Mouse (Mus musculus) ZHBTc4 (cell line): ENCODE data around the gene Slc17a9.

Experiments used
- DNase-seq: peaks from one replicate; pipeline ENCODE4 v3.0.0-alpha.2; 2011; ENCODE audit warnings: low read depth, low spot score

Slc17a9 gene

DNA sequence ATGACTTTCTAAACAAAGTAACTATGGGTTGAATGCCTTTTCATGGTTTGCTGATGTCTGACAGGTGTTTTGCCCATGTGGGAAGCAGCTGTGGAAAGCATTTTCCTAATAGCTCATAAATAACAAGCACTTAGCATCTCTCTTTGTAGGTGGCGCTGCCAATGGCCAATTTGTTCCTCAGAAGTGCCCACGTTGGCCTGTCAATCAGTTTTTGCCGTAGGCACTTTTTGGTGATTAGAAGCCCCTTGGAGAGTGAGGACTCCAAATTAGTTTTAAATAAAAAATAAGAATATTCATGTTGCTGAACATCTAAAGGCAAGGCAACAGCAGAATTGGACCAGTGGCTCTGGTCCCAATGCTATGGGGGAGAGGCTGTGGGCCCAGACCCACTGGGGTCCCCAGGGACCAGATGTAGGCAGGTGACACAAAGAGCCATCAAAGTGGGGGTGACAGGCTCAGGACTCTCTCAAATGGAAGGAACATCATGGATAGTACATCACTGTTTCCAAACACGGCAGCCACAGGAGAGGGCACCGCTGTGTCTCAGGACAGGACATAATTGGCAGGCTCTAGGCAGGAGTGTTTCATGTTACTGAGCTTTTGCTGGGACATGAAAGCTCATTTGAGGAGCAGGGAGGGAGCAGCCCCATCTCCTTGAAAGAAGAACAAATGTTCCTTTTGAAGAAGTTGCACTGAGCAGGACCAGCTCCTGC is 30.1 kb downstream of the Slc17a9 start:
- DNase-seq, result no peak

DNA sequence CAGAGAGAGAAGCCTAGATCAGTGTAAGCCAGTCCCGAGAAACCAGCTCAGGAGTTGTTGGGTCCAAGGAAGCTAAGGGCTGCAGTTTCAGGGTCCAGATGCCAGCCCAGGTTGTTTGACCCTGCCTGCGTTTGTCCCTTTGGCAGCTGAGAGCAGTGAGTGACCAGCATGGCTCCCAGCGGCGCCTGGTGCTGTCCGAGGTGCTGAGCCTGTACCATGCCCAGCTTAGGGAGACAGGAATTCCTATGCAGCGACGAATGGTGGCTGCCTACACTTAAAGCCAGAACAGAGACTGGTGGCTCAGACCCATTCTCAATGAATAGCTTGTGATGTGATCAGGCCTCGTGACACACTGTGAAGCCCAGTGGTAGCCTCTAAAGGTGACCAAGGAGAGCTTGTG is 30.8 kb downstream of the Slc17a9 start:
- peak; percentile 66 for DNase-seq

- DNase-seq, result no peak
These were observed 31.7 kb downstream of the Slc17a9 start for GRCm38 (mm10) chr2:180756786-180757185.

DNA sequence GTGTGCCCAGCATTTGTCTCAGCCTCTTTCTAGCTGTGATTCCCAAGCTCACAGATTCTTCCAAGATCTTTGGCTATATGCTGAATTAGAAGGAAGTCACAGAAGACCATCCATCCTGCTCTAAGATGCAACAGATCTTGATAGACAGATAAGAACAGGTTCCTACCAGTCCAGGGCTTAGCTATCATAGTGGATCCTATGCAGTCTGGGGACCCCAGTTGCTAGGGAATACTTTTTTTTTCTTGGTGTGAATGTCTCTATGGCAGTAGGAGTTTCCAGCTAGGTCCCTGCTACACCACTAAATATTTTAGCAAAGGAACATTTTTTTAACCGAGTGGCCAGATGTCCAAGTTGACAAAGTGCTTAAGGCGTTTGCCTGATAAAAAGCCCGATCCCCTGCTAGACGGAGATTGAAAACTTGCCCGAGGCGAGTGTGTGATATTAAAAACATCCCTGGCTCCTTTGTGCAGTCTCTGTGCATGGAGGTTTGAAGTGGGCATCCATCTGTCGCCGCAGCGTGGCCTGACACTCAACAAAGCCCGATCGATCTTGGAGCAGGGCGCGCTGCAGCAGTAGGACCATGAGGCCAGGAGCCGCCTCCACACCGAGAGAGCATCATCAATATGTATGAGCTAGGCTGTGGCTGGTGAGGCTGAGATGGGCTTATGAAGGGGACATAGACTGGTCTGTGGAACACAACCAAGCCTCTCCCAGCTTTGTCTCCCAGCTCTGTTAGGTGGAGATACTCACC is 33.6 kb downstream of the Slc17a9 start:
- no peak for DNase-seq

DNA sequence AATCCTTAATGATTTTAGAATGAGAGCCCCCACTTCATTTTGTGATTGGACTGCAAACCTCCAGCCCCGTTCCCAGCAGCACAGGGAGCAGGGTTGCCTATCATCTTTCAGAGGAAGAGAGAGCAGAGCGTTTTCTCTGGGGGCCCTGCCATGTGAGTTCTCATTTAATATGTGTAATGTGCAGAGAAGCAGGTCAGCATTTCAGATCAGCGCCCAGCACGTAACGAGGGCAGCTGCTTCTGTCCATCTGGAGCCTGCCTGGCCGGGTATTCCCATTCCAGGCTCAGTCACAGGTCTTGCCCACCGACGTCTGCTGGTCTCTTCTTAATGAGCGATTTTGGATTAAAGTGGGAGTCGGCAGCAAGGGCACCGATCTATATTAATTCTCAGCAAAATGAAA is 39.9 kb downstream of the Slc17a9 start:
- no peak for DNase-seq

- no peak for DNase-seq
These were observed 40.6 kb downstream of the Slc17a9 start for GRCm38 (mm10) chr2:180765713-180766112.

GRCm38 (mm10) chr2:180775223-180775622 is 50.2 kb downstream of the Slc17a9 start:
- DNase-seq, result peak; percentile 23

DNA sequence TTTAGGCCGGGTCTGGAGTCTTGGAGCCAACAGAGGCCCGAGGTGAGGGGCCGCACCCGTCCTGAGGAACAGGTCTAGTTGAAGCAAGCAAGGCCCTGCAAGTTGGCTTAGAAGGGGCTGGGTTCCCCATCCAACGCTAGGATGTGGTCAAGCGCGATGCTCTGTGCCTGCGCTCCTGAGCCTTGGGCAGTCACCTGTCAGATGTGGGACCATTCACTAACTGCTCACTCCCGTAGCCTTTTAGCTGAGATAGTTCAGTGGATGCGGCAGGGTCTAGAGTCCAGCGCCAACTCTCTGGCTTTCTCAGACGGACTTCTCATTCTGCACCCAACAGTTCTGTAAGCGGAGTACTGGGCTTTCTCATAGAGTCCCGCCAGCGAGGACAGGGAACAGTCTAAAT is 50.6 kb downstream of the Slc17a9 start:
- peak; percentile 33 for DNase-seq

- peak; percentile 63 for DNase-seq
These were observed 51.7 kb downstream of the Slc17a9 start, which contains the start of gene Bhlhe23 for GRCm38 (mm10) chr2:180776793-180777192. Bhlhe23 (minus strand) TSS chr2:180776900.

DNA sequence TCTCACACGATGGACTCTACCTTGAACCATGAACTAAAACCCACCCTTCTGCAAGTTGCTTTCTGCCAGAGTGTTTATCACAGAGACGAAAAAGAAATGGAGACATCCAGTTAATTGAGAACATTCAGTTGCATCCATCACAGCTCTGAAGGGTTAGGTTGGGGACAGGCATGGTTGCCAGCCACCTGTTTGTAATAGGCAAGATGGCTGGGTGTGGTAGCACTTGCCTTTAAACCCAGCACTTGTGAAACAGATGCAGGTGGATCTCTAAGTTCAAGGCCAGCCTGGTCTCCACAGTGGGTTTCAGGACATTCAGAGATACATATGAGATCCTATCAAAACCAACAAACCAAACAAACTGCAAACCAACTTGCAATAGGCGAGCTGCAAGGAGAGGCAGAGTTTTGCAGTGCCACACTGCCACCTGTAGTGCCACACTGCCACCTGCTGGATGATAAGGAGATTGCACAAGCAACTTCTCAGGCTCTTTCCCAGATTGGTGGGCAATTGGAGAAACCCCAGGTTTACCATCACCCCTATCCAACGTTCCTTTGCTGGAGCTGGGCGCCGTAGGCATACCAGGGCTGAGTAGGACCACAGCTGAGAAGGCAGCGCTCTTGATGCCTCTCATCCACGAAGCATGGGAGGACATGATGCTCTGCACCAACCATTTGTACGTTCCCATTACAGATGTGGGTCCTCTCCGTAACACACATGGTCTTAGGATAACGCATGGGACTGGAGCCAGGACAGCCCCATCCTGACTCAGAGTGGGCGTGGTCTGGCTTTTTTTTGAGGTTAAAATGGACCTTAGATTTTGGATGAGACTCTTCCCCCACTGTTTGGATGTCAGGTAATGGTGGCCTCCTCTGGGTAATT is 54.4 kb downstream of the Slc17a9 start:
- peak; percentile 75 for DNase-seq

GRCm38 (mm10) chr2:180780282-180780681 is 55.2 kb downstream of the Slc17a9 start:
- DNase-seq, result peak; percentile 78

DNA sequence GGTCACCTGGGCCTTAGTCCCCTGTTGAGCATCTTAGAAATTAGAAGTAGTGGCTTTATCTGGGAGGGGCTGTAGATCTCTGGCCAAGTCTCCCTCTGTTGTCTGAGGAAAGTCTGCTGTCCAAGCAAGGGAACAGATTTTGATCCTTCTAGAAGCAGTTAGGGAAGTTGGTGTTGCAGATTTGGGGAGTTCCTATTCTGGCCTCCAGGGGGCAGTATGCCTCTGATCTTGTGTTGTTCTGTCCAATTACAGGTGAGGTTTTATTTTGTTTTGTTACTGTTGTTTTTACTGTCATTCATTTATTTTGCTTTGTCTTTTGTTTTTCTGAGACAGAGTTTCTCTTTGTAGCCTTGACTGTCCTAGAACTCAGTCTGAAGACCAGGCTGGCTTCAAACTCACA is 61.7 kb downstream of the Slc17a9 start:
- DNase-seq, result peak; percentile 74

- no peak for DNase-seq
These were observed 62.6 kb downstream of the Slc17a9 start for GRCm38 (mm10) chr2:180787566-180788232.

DNA sequence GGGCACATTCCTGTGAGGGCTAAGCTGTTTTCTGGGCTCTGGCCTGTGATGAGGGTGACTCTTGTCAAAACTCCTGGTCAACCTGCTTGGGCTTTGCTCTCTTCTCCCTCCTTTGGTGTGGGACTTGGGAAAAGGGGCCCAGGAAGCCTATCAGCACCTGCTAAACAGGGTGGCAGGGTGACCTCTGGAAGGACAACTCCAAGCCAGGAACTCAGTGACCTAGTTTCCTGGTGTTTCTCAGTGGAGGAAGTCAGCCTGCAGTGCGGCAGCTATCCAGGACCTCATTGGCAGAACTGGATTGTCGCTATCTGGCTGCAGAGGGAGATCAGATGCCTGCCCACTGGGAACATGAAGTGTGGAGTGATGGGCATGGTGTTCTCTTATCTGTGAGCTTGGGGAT is 63.3 kb downstream of the Slc17a9 start:
- DNase-seq, result no peak

GRCm38 (mm10) chr2:180788843-180789242 is 63.8 kb downstream of the Slc17a9 start:
- DNase-seq, result no peak

DNA sequence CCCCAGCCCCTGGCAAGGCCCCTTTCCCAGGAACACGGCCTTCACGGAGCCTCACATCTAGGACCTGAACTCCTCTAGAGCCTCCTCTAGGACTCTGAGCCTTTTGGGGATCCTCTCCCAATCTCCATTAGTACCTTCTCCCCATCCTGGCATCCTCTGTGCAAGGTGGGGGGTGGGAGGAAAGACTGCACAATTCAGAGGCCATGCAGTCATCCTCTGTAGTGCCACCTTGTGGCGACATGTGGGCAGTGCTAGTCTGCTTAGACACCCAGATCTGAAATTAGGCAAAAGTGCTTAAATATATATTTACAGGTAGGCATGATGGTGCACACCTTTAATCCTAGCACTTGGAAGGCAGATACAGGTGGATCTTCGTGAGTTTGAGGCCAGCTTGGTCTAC is 66.6 kb downstream of the Slc17a9 start:
- DNase-seq, result peak; percentile 60
